ENCODE assay signal across 8 mouse cellular contexts in genomic region chr2:172241031-172241430, GRCm38 (mm10). TPM values are rescaled to one million over a fixed set of nuclear protein-coding genes. Genes with fewer than 3 reads are reported as not detected.
DNase-seq lines count a peak whose midpoint lies in the region; ATAC-seq and TF ChIP-seq lines count a peak whose summit lies in the region.

No protein-coding gene starts in this region.

- no peaks in the 10 kb centered on the region for H3K36me3 ChIP-seq in hindbrain, embryonic 11.5 days (ENCODE audit: control insufficient read depth, insufficient read depth, low read length)
- no peaks in the 10 kb centered on the region for H3K36me3 ChIP-seq in hindbrain, embryonic 12.5 days
- no peaks in the 10 kb centered on the region for H3K36me3 ChIP-seq in myocyte (ENCODE audit: control insufficient read depth, insufficient read depth)

- H3K9me3 ChIP-seq in hindbrain, embryonic 11.5 days (ENCODE audit: control insufficient read depth, low read length): no peaks in the 10 kb centered on the region
- H3K9me3 ChIP-seq in hindbrain, embryonic 12.5 days (replicated peaks): no peaks in the 10 kb centered on the region

- no peak for TF ChIP-seq POLR2A in myocyte (IDR thresholded peaks at IDR 0.05; ENCODE audit: insufficient read length, low read depth)

- H3K4me2 ChIP-seq in hindbrain, embryonic 11.5 days (replicated peaks; ENCODE audit: low read depth, low read length): no peak overlapping the region
- H3K4me2 ChIP-seq in hindbrain, embryonic 12.5 days (replicated peaks): no peak overlapping the region
- H3K4me2 ChIP-seq in myocyte (ENCODE audit: low read depth): no peak overlapping the region

- no peak for ATAC-seq in hindbrain, embryonic 11.5 days (ENCODE audit: low FRiP score)
- no peak for ATAC-seq in hindbrain, embryonic 12.5 days (ENCODE audit: low FRiP score)

- intact Hi-C loops in left cerebral cortex, postnatal 4 days (cut with DNase I): no loop called here

- no peaks in the 10 kb centered on the region for H3K27me3 ChIP-seq in hindbrain, embryonic 11.5 days (ENCODE audit: control insufficient read depth, insufficient read depth, low read length)
- H3K27me3 ChIP-seq in hindbrain, embryonic 12.5 days: no peaks in the 10 kb centered on the region
- H3K27me3 ChIP-seq in myocyte (ENCODE audit: control insufficient read depth, insufficient read depth, insufficient read length): no peaks in the 10 kb centered on the region

- H3K4me3 ChIP-seq in hindbrain, embryonic 11.5 days (ENCODE audit: low read depth, low read length): no peak overlapping the region
- H3K4me3 ChIP-seq in hindbrain, embryonic 12.5 days: no peak overlapping the region
- no peak overlapping the region for H3K4me3 ChIP-seq in myocyte

- no peak overlapping the region for H3ac ChIP-seq in myocyte (ENCODE audit: control insufficient read depth, insufficient read length)

- DNase-seq in hindbrain, embryonic 11.5 days (ENCODE audit: low spot score): peak; percentile 47
- DNase-seq in ZHBTc4 (ENCODE audit: low read depth, low spot score): peak; percentile 78
- DNase-seq in hindlimb bud, embryonic 11.5 days (ENCODE audit: extremely low spot score, low read depth, low spot score): peak; percentile 37
- no peak for DNase-seq in left cerebral cortex, postnatal 4 days
- DNase-seq in right cerebral cortex, adult 2 months (ENCODE audit: low spot score in 2 of 2): no peak
- DNase-seq in cerebellum, postnatal 14 days: no peak

- H3K4me1 ChIP-seq in hindbrain, embryonic 11.5 days (replicated peaks; ENCODE audit: control insufficient read depth, insufficient read depth, low read length): no peaks in the 10 kb centered on the region
- H3K4me1 ChIP-seq in hindbrain, embryonic 12.5 days: no peaks in the 10 kb centered on the region

- no peak overlapping the region for H3K9ac ChIP-seq in hindbrain, embryonic 11.5 days (ENCODE audit: low read depth, low read length)
- no peak overlapping the region for H3K9ac ChIP-seq in hindbrain, embryonic 12.5 days

- 26% methylated on average over 5 of the region's 5 CpGs for WGBS in hindbrain, embryonic 11.5 days
- 23% methylated on average over 5 of the region's 5 CpGs for WGBS in hindbrain, embryonic 12.5 days

- H3K79me2 ChIP-seq in myocyte (ENCODE audit: control insufficient read depth, insufficient read depth): no peaks in the 10 kb centered on the region

- H3K27ac ChIP-seq in hindbrain, embryonic 11.5 days (ENCODE audit: low read depth, low read length): no peak overlapping the region
- no peak overlapping the region for H3K27ac ChIP-seq in hindbrain, embryonic 12.5 days

TF ChIP-seq in myocyte, 11 proteins besides CTCF, POLR2A, EP300 and RAD21:
- no peak for TF ChIP-seq E2F4 (IDR thresholded peaks at IDR 0.05; ENCODE audit: insufficient read depth)
- peak; percentile 82 for TF ChIP-seq REST (IDR thresholded peaks at IDR 0.05; ENCODE audit: insufficient read depth, insufficient read length)
- TF ChIP-seq USF1 (IDR thresholded peaks at IDR 0.05; ENCODE audit: low read depth): no peak
- peak; percentile 70 for TF ChIP-seq MAX (IDR thresholded peaks at IDR 0.05; ENCODE audit: low read depth)

RNA-seq across cellular contexts. Expression of gene Mc3r, which starts 7.3 kb away (rescaled TPM):
- not detected in 2 replicates for polyA plus RNA-seq in hindbrain, embryonic 11.5 days (2014; fragmentation: Nextera tagmentation; extraction: Ambion mirVana)
- not detected in 2 replicates for polyA plus RNA-seq in hindbrain, embryonic 12.5 days (2016; fragmentation: Nextera tagmentation; extraction: Ambion mirVana)
- polyA plus RNA-seq in myocyte (2012; fragmentation: generic; extraction: Trizol): not detected
- under 1 TPM; 0.18 TPM for total RNA-seq in left cerebral cortex, postnatal 4 days (2021)

Comparison
In these comparisons a context has a peak if more than half of its experiments do, and no peak if none do; other contexts are left out.
1. DNase-seq: peak in hindbrain, embryonic 11.5 days (single experiment), ZHBTc4 (single experiment) and hindlimb bud, embryonic 11.5 days (single experiment); none in left cerebral cortex, postnatal 4 days (single experiment), right cerebral cortex, adult 2 months (0 of 2) and cerebellum, postnatal 14 days (0 of 2).